Mouse (Mus musculus): Measurements from ENCODE around the gene Hvcn1. TPM values are rescaled to one million over a fixed set of nuclear protein-coding genes. Genes with fewer than 3 reads are reported as not detected.

Hvcn1 gene
- polyA plus RNA-seq, 1 experiment from 2014 or later = 2.9 TPM

DNA sequence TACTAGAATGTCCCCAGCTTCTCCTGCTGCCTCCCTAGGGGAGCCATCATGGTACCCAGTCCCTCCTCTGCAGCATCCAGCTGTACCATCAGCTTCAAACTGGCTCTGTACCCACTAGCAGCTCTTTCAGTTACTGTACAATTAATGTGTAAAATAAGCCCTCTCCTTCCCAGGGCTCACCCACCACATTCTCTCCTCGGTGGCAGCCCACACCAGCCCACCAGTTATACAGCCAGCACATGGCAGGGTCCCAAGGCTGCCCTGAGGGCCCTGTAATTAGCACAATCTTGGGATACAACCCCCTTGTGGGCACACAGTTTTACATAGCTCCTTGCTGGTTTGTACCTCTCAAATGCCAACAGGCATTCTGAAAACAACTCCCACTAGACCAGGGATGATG, 34.4 kb downstream of the Hvcn1 start:
- 67% methylated on average over 1 of the region's 1 CpGs for WGBS
- H3K4me2 ChIP-seq = no peak overlapping the region
- ATAC-seq = no peak
- H3K4me1 ChIP-seq = peaks cover 27% of the 10 kb centered on the region
- no peaks in the 10 kb centered on the region for H3K27me3 ChIP-seq
- H3K27ac ChIP-seq = no peak overlapping the region
- no peak overlapping the region for H3K4me3 ChIP-seq
- H3K9ac ChIP-seq = no peak overlapping the region
- H3K36me3 ChIP-seq (ENCODE audit: poor library complexity, severe bottlenecking) = peaks cover 25% of the 10 kb centered on the region
- H3K9me3 ChIP-seq (replicated peaks) = no peaks in the 10 kb centered on the region

DNA sequence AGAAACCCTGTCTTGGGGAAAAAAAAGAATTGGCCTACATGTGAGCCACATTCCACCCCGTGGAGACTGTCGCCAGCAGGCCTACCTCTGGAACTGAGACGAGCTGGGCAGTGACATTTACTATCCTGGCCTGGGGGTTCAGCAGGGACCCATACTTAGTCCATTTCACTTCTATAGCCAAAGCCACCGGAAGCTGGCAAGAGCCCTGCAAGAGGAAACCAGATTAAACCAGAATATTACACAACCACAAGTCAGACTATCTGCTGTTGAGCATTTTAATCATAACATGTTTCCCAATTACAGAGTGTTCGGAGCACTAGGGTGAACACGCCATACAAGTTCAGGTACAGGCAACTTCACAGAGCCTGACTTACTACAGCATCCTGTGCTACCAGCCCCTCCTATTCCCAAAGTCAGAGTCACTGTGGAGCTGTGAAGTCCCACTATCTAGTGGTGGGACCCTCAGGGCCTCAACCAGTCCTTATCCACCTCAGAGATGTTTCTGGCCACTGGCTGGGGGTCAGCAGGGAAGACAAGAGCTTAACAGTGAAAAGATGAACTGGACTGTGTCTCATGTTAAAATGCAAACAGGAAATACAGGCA, 36.0 kb downstream of the Hvcn1 start:
- Histone ChIP-seq H3K4me3 (no peak overlapping the region), H3K9ac (no peak overlapping the region), H3K27me3 (no peaks in the 10 kb centered on the region), H3K4me1 (peaks cover 27% of the 10 kb centered on the region), H3K9me3 (replicated peaks) (no peaks in the 10 kb centered on the region), H3K36me3 (ENCODE audit: poor library complexity, severe bottlenecking) (peaks cover 34% of the 10 kb centered on the region), H3K27ac (no peak overlapping the region), H3K4me2 (no peak overlapping the region)
- 90% methylated on average over 6 of the region's 6 CpGs for WGBS
- ATAC-seq = no peak

DNA sequence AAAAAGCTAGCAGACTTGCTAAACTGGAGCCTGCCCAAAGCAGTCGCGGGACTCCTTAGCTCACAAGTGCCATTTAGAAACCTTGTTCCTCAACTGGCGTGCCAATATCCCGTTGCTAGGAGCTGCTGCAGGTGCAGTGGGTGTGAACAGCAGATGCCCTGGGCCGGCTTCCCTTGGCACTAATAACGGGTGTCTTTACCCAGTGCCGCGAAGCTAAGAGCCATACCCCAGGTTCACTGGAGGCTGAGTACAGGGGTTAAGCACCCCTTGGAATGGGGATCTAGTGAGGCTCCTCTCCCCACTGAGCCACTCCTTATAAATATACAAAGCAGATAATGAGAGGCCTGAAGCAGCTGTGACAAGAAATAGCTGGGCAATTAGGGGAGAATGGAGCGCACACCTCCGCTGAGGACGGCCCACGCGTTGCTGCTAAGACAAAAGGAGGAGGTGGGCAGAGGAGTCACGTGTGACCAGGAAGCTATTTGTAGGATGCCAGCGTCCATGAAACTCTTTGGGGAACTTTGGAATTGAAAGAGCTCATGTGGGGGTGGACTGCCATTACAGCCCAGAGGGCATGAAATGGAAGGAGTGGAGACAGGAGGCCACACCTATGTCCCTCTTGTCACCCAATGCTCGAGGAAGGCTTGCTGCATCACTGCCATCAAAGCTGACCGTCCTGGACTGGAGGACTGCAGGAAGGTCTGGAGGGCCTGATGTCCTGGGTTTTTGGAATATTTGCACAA, 37.3 kb downstream of the Hvcn1 start:
- peak; percentile 57 for ATAC-seq
- WGBS = 49% methylated on average over 17 of the region's 17 CpGs
- peaks cover 27% of the 10 kb centered on the region for H3K4me1 ChIP-seq
- peaks cover 47% of the 10 kb centered on the region for H3K36me3 ChIP-seq (ENCODE audit: poor library complexity, severe bottlenecking)
- peak overlapping the region; percentile 6 for H3K4me2 ChIP-seq
- no peaks in the 10 kb centered on the region for H3K9me3 ChIP-seq (replicated peaks)
- no peak overlapping the region for H3K4me3 ChIP-seq
- H3K27me3 ChIP-seq = no peaks in the 10 kb centered on the region
- peak overlapping the region; percentile 43; the same call in 1 of the 2 replicates for H3K9ac ChIP-seq
- peak overlapping the region; percentile 60 for H3K27ac ChIP-seq

- no peak overlapping the region for H3K4me3 ChIP-seq
- H3K36me3 ChIP-seq (ENCODE audit: poor library complexity, severe bottlenecking) = peaks cover 46% of the 10 kb centered on the region
- H3K9me3 ChIP-seq (replicated peaks) = no peaks in the 10 kb centered on the region
- ATAC-seq = no peak
- peak overlapping the region; percentile 60 for H3K27ac ChIP-seq
- H3K27me3 ChIP-seq = no peaks in the 10 kb centered on the region
- no peak overlapping the region for H3K4me2 ChIP-seq
- no peak overlapping the region for H3K9ac ChIP-seq
- WGBS = 56% methylated on average over 3 of the region's 3 CpGs
- peaks cover 27% of the 10 kb centered on the region for H3K4me1 ChIP-seq
Measured at GRCm38 (mm10) chr5:122245186-122245585, 38.6 kb downstream of the Hvcn1 start.

DNA sequence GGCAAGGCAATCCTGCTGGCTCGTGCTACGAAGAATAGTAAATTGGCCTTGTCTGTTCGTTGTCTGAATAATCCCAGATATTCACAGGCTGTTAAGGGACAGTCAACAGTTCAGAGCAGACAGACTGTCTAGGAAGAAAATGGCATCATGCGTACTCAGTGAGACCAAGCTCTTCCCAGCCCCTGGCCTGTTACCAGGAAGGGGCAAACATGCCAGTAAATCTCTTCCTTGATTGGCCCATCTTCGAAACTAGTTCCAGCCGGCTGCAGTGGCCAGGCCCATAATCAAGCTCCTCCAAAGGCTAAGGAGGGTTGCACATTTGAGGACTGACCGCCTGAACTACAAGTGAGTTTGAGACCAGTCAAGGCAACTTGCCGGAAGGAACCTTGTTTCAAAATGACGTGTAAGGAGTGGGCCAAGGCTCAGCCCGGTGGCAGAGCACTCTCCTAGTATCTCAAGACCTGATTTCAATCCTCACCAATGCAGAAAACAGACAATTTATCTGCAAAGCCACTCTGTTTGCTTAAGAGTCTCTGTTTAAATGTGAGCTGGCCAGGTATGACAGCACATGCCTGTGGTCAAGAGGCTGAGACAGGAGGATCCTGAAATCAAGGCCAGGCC, 40.1 kb downstream of the Hvcn1 start:
- Histone ChIP-seq H3K4me2 (no peak overlapping the region), H3K4me1 (peaks cover 27% of the 10 kb centered on the region), H3K9me3 (replicated peaks) (no peaks in the 10 kb centered on the region), H3K36me3 (ENCODE audit: poor library complexity, severe bottlenecking) (peaks cover 46% of the 10 kb centered on the region), H3K9ac (no peak overlapping the region), H3K4me3 (no peak overlapping the region), H3K27me3 (no peaks in the 10 kb centered on the region), H3K27ac (no peak overlapping the region)
- ATAC-seq = no peak
- WGBS = 85% methylated on average over 10 of the region's 10 CpGs

GRCm38 (mm10) chr5:122247529-122247928, 40.9 kb downstream of the Hvcn1 start:
- WGBS = 90% methylated on average over 11 of the region's 11 CpGs

DNA sequence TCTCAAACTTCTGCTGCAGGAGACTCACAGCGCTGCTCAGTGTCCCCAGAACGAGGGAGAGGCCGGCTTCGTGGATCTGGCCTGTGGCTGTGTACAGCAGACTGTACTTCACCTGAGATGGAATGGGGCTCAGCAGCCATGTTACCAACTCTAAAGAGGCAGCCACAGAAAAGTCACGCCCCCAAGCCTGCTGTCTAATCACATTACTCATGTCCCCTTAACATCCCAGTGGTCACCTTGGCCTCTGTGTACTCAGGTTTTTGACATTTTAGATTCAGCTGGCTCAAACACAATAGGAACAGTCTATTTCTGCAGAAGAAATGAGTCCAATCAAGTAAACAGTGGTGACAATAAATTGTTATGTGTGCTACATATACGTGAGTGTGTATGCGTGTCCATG, 41.3 kb downstream of the Hvcn1 start:
- H3K9me3 ChIP-seq (replicated peaks) = no peaks in the 10 kb centered on the region
- no peak for ATAC-seq
- H3K27ac ChIP-seq = no peak overlapping the region
- H3K27me3 ChIP-seq = no peaks in the 10 kb centered on the region
- peaks cover 55% of the 10 kb centered on the region for H3K36me3 ChIP-seq (ENCODE audit: poor library complexity, severe bottlenecking)
- no peak overlapping the region for H3K9ac ChIP-seq
- H3K4me2 ChIP-seq = no peak overlapping the region
- WGBS = 95% methylated on average over 7 of the region's 7 CpGs
- H3K4me3 ChIP-seq = no peak overlapping the region
- H3K4me1 ChIP-seq = peaks cover 36% of the 10 kb centered on the region

More at GRCm38 (mm10) chr5:122247529-122247928, 40.9 kb downstream of the Hvcn1 start:
- ATAC-seq = no peak
- Histone ChIP-seq H3K27ac (no peak overlapping the region), H3K4me1 (peaks cover 33% of the 10 kb centered on the region), H3K4me3 (no peak overlapping the region), H3K27me3 (no peaks in the 10 kb centered on the region), H3K4me2 (no peak overlapping the region), H3K9ac (no peak overlapping the region), H3K9me3 (replicated peaks) (no peaks in the 10 kb centered on the region), H3K36me3 (ENCODE audit: poor library complexity, severe bottlenecking) (peaks cover 51% of the 10 kb centered on the region)

DNA sequence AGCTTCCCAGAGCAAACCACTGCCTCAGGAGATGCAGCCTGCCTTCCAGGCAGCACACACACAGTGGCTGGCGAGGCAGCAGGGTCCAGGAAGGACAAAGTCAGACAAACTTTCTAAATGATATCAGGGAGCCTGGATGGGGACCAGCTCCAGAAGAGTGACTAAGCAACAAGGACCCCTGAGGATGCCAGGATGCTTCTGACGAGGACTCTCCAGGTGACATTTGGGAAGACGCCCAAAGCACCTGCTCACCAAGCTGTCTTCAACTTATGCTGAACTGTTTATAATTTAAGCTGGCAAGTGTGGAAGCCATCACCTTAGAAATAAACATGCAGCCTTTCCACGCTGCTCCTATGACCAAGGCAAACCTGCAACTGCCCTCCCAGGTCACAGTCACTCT, 42.7 kb downstream of the Hvcn1 start:
- Histone ChIP-seq H3K9ac (no peak overlapping the region), H3K4me1 (peaks cover 24% of the 10 kb centered on the region), H3K27me3 (no peaks in the 10 kb centered on the region), H3K27ac (no peak overlapping the region), H3K4me2 (no peak overlapping the region), H3K9me3 (replicated peaks) (no peaks in the 10 kb centered on the region), H3K36me3 (ENCODE audit: poor library complexity, severe bottlenecking) (peaks cover 61% of the 10 kb centered on the region), H3K4me3 (no peak overlapping the region)
- no peak for ATAC-seq
- WGBS = 93% methylated on average over 4 of the region's 4 CpGs

- Histone ChIP-seq H3K27me3 (no peaks in the 10 kb centered on the region), H3K36me3 (ENCODE audit: poor library complexity, severe bottlenecking) (peaks cover 86% of the 10 kb centered on the region), H3K9ac (no peak overlapping the region), H3K4me1 (peaks cover 8% of the 10 kb centered on the region), H3K4me3 (no peak overlapping the region), H3K9me3 (replicated peaks) (no peaks in the 10 kb centered on the region), H3K27ac (peak overlapping the region; percentile 57), H3K4me2 (no peak overlapping the region)
- WGBS = 62% methylated on average over 17 of the region's 17 CpGs
- ATAC-seq = peak; percentile 61; the same call in 1 of the 2 replicates
Measured at GRCm38 (mm10) chr5:122251895-122252606, 45.4 kb downstream of the Hvcn1 start.

GRCm38 (mm10) chr5:122258027-122258741, 51.6 kb downstream of the Hvcn1 start:
- H3K9ac ChIP-seq = no peak overlapping the region
- peaks cover 11% of the 10 kb centered on the region for H3K4me1 ChIP-seq
- no peak overlapping the region for H3K4me3 ChIP-seq
- no peak overlapping the region for H3K4me2 ChIP-seq
- no peak overlapping the region for H3K27ac ChIP-seq
- ATAC-seq = no peak
- H3K36me3 ChIP-seq (ENCODE audit: poor library complexity, severe bottlenecking) = peaks cover 69% of the 10 kb centered on the region
- H3K27me3 ChIP-seq = no peaks in the 10 kb centered on the region
- H3K9me3 ChIP-seq (replicated peaks) = no peaks in the 10 kb centered on the region
- WGBS = 90% methylated on average over 6 of the region's 6 CpGs

DNA sequence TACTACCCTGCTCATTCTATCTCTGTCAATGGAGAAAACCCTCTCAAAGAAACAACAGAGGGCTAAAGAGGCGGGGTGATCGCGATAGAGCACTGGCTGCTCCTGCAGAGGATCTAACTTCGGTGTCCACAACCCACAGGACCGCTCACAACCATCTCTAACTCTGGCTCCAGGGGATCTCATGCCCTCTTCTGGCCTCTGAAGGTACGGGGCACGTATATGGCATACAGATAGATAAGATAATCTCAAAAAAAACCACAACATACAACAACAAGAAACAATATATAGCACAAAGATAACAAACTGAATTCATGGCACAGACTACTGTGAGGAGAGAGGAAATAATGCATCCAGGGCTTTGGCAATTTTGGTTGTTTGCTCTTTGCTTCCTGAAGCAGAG, 55.5 kb downstream of the Hvcn1 start:
- no peak overlapping the region for H3K4me2 ChIP-seq
- H3K27me3 ChIP-seq = no peaks in the 10 kb centered on the region
- no peak overlapping the region for H3K4me3 ChIP-seq
- no peaks in the 10 kb centered on the region for H3K9me3 ChIP-seq (replicated peaks)
- WGBS = 63% methylated on average over 7 of the region's 7 CpGs
- no peak overlapping the region for H3K9ac ChIP-seq
- no peak for ATAC-seq
- peaks cover 18% of the 10 kb centered on the region for H3K4me1 ChIP-seq
- no peak overlapping the region for H3K27ac ChIP-seq
- peaks cover 36% of the 10 kb centered on the region for H3K36me3 ChIP-seq (ENCODE audit: poor library complexity, severe bottlenecking)
